Mouse (Mus musculus): ENCODE results near the gene Pink1.

DNA sequence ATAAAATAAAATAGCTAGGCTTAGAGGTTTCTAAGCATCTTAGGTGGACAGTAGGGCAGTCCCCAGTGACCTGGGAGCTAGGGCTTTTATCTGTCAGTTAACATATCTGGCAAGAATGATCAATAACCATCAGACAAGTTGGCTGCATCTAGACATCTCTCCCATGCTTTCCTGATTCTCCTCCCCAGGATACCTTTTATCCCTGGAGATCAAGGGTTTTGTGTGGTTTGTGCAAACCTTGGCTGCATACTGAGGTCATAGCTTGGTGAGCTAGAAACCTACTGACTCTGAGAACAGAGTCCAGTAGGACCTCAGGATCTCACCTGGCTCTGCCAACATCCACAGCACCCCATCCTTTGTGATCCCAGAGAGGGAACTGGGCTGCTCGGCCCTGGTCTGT is 21.2 kb upstream of the Pink1 start:
- TF ChIP-seq CTCF (IDR thresholded peaks at IDR 0.05; ENCODE audit: low read depth, low read length) = no peak
- TF ChIP-seq GATA1 (IDR thresholded peaks at IDR 0.05; ENCODE audit: borderline replicate concordance, low read length) = no peak
- no peak for TF ChIP-seq GATA2 (IDR thresholded peaks at IDR 0.05; ENCODE audit: borderline replicate concordance, low read depth, low read length)

All from G1E (cell line).